Mouse (Mus musculus) midbrain, embryonic 12.5 days (tissue): ENCODE measurements around the gene Atp8b4. TPM values are rescaled to one million over a fixed set of nuclear protein-coding genes. Genes with fewer than 3 reads are reported as not detected.

Source experiments
- polyA plus RNA-seq: library from polyadenylated mRNA; unstranded; fragments of >200 nt; fragmentation: Nextera tagmentation; extraction: Ambion mirVana; gene quantifications from 2 replicates; pipeline ENCODE4 v1.2.1, GENCODE M21; 2016

Atp8b4 gene
- polyA plus RNA-seq, 1 experiment from 2014 or later, result 0.09 TPM

Other genes starting within 250 kb of the Atp8b4 start
- gene Slc27a2, start 51.7 kb upstream of the Atp8b4 start, polyA plus RNA-seq, result 4.5 and 4.6 TPM in 2 replicates
- 0.27 and 0.52 TPM in 2 replicates for gene Hdc, start 118.6 kb upstream of the Atp8b4 start, polyA plus RNA-seq
- gene Gabpb1, start 175.7 kb upstream of the Atp8b4 start, polyA plus RNA-seq, result 76.4 and 78.0 TPM in 2 replicates
- 40.6 and 40.9 TPM in 2 replicates for gene Usp8, start 206.7 kb upstream of the Atp8b4 start, polyA plus RNA-seq